28 mouse cellular contexts compared by ENCODE assay signal in genomic region chr8:119590348-119590747, GRCm38 (mm10). TPM values are rescaled to one million over a fixed set of nuclear protein-coding genes. Genes with fewer than 3 reads are reported as not detected.
DNase-seq lines count a peak whose midpoint lies in the region; ATAC-seq and TF ChIP-seq lines count a peak whose summit lies in the region.
"Had no signal": no experiment of that assay in that cellular context is flagged by ENCODE, and none has a peak within 500 bp of the region (broad histone marks: within the 10 kb centered on the region; RNA-seq: fewer than 3 reads in every experiment).

No protein-coding gene starts in this region.

- ATAC-seq in kidney, embryonic 15.5 days (replicated peaks; ENCODE audit: low FRiP score), result no peak
- peak; percentile 82 for ATAC-seq in intestine, embryonic 15.5 days
- no peak for ATAC-seq in erythroblast, adult 5-6 weeks (replicated peaks; ENCODE audit: low FRiP score, poor library complexity, severe bottlenecking)
- ATAC-seq: CD4-positive, CD25-positive, alpha-beta regulatory T cell, adult 4 months; forebrain, embryonic 15.5 days had no signal

- H3K4me2 ChIP-seq in kidney, embryonic 15.5 days, result no peak overlapping the region
- H3K4me2 ChIP-seq in intestine, embryonic 15.5 days (replicated peaks), result 0 out of 2 replicates have a peak overlapping the region, but pooled peaks have one; percentile 6
- H3K4me2 ChIP-seq: embryonic facial prominence, embryonic 15.5 days; forebrain, embryonic 15.5 days; heart, embryonic 13.5 days; hindbrain, embryonic 12.5 days had no signal

- WGBS in kidney, adult 2 months, result 62% methylated on average over 14 of the region's 14 CpGs
- WGBS in kidney, embryonic 15.5 days, result 81% methylated on average over 14 of the region's 14 CpGs
- 66% methylated on average over 14 of the region's 14 CpGs for WGBS in intestine, embryonic 15.5 days
- 28% methylated on average over 14 of the region's 14 CpGs for WGBS in small intestine, adult 2 months
- 85% methylated on average over 14 of the region's 14 CpGs for WGBS in hindbrain, embryonic 10.5 days

- H3K4me1 ChIP-seq in kidney, adult 2 months (ENCODE audit: control insufficient read depth, insufficient read depth, low read length), result no peaks in the 10 kb centered on the region
- H3K4me1 ChIP-seq in kidney, embryonic 15.5 days, result peaks cover 10% of the 10 kb centered on the region
- H3K4me1 ChIP-seq in intestine, embryonic 15.5 days (replicated peaks), result peaks cover 20% of the 10 kb centered on the region; the same call in 1 of the 2 replicates
- H3K4me1 ChIP-seq in small intestine, adult 2 months (ENCODE audit: control insufficient read depth, insufficient read depth, insufficient read length, low read length), result peaks cover 41% of the 10 kb centered on the region
- H3K4me1 ChIP-seq in hindbrain, embryonic 10.5 days (replicated peaks), result peaks cover 35% of the 10 kb centered on the region
- H3K4me1 ChIP-seq: forebrain, embryonic 15.5 days had no signal

- H3K4me3 ChIP-seq in kidney, adult 2 months (ENCODE audit: insufficient read depth, low read depth, low read length), result no peak overlapping the region
- no peak overlapping the region for H3K4me3 ChIP-seq in kidney, embryonic 15.5 days (replicated peaks)
- H3K4me3 ChIP-seq in intestine, embryonic 15.5 days (replicated peaks), result no peak overlapping the region
- peak overlapping the region; percentile 10; the same call in 1 of the 2 replicates for H3K4me3 ChIP-seq in small intestine, adult 2 months (ENCODE audit: low read depth, low read length)
- no peak overlapping the region for H3K4me3 ChIP-seq in hindbrain, embryonic 10.5 days
- H3K4me3 ChIP-seq: embryonic facial prominence, embryonic 15.5 days; forebrain, embryonic 15.5 days; heart, embryonic 13.5 days; hindbrain, embryonic 12.5 days had no signal

- no peaks in the 10 kb centered on the region for H3K36me3 ChIP-seq in kidney, adult 2 months (ENCODE audit: control insufficient read depth, insufficient read depth, low read length)
- no peaks in the 10 kb centered on the region for H3K36me3 ChIP-seq in kidney, embryonic 15.5 days
- no peaks in the 10 kb centered on the region for H3K36me3 ChIP-seq in intestine, embryonic 15.5 days
- no peaks in the 10 kb centered on the region for H3K36me3 ChIP-seq in small intestine, adult 2 months (ENCODE audit: control insufficient read depth, insufficient read depth, low read length)
- H3K36me3 ChIP-seq in hindbrain, embryonic 10.5 days, result no peaks in the 10 kb centered on the region
- H3K36me3 ChIP-seq: embryonic facial prominence, embryonic 15.5 days; forebrain, embryonic 15.5 days; heart, embryonic 13.5 days; hindbrain, embryonic 12.5 days had no signal

- TF ChIP-seq CTCF in kidney, adult 2 months (conservative IDR thresholded peaks at IDR 0.05; ENCODE audit: insufficient read depth, insufficient read length, low read depth, low read length), result no peak
- TF ChIP-seq CTCF in small intestine, adult 2 months (IDR thresholded peaks at IDR 0.05; ENCODE audit: extremely low read depth, insufficient read length, insufficient replicate concordance, low read depth, low read length), result no peak

- H3K27ac ChIP-seq in kidney, adult 2 months (ENCODE audit: insufficient read depth, low read depth, low read length), result no peak overlapping the region
- no peak overlapping the region for H3K27ac ChIP-seq in kidney, embryonic 15.5 days
- H3K27ac ChIP-seq in intestine, embryonic 15.5 days, result peak overlapping the region; percentile 56; the same call in 1 of the 2 replicates
- H3K27ac ChIP-seq in small intestine, adult 2 months (ENCODE audit: insufficient read depth, low read depth, low read length), result peak overlapping the region; percentile 91
- H3K27ac ChIP-seq in hindbrain, embryonic 10.5 days, result no peak overlapping the region
- H3K27ac ChIP-seq: embryonic facial prominence, embryonic 15.5 days; forebrain, embryonic 15.5 days; hindbrain, embryonic 12.5 days had no signal

- no peaks in the 10 kb centered on the region for H3K27me3 ChIP-seq in kidney, adult 2 months (replicated peaks; ENCODE audit: control insufficient read depth, insufficient read depth, low read length)
- H3K27me3 ChIP-seq in kidney, embryonic 15.5 days, result no peaks in the 10 kb centered on the region
- no peaks in the 10 kb centered on the region for H3K27me3 ChIP-seq in intestine, embryonic 15.5 days (replicated peaks)
- H3K27me3 ChIP-seq in small intestine, adult 2 months (ENCODE audit: control insufficient read depth, insufficient read depth, low read length), result no peaks in the 10 kb centered on the region
- peaks cover 7% of the 10 kb centered on the region; the same call in 1 of the 2 replicates for H3K27me3 ChIP-seq in hindbrain, embryonic 10.5 days (ENCODE audit: insufficient read depth, poor library complexity, severe bottlenecking)
- H3K27me3 ChIP-seq: embryonic facial prominence, embryonic 15.5 days; forebrain, embryonic 15.5 days had no signal

- H3K9ac ChIP-seq in kidney, embryonic 15.5 days, result no peak overlapping the region
- no peak overlapping the region for H3K9ac ChIP-seq in intestine, embryonic 15.5 days
- H3K9ac ChIP-seq: embryonic facial prominence, embryonic 15.5 days; forebrain, embryonic 15.5 days; heart, embryonic 13.5 days; hindbrain, embryonic 12.5 days had no signal

- DNase-seq in kidney, adult 2 months, result peak; percentile 30
- no peak for DNase-seq in hindbrain, embryonic 10.5 days (ENCODE audit: low spot score)
- DNase-seq in left cerebral cortex, adult 8-10 months (ENCODE audit: low spot score in 2 of 2), result no peak
- DNase-seq: adrenal gland, postnatal 10 days; B cell, adult 2 months; cerebellum, adult 11 months; cerebellum, adult 8-10 months; cerebellum, postnatal 14 days; embryo, embryonic 11 days; gastrocnemius, postnatal 36 days; heart, adult 11 months; heart, postnatal 36 days had no signal

- H3K9me3 ChIP-seq in kidney, embryonic 15.5 days (replicated peaks), result no peaks in the 10 kb centered on the region
- H3K9me3 ChIP-seq in intestine, embryonic 15.5 days, result no peaks in the 10 kb centered on the region
- H3K9me3 ChIP-seq in hindbrain, embryonic 10.5 days, result no peaks in the 10 kb centered on the region
- H3K9me3 ChIP-seq: embryonic facial prominence, embryonic 15.5 days; forebrain, embryonic 15.5 days; heart, embryonic 13.5 days; hindbrain, embryonic 12.5 days had no signal

- TF ChIP-seq POLR2A in kidney, adult 2 months (IDR thresholded peaks at IDR 0.05; ENCODE audit: low read depth, low read length), result no peak
- TF ChIP-seq POLR2A in small intestine, adult 2 months (IDR thresholded peaks at IDR 0.05; ENCODE audit: low read depth, low read length), result no peak

RNA-seq across cellular contexts. Expression of gene Taf1c, which starts 14.7 kb away (rescaled TPM):
- polyA plus RNA-seq in kidney, adult 2 months (2012; rRNA removed), result 10.2 and 12.8 TPM in 2 replicates
- polyA plus RNA-seq in kidney, embryonic 15.5 days (2015; fragmentation: Nextera tagmentation; extraction: Ambion mirVana), result 10.8 and 12.9 TPM in 2 replicates
- 10.0 and 11.7 TPM in 2 replicates for polyA plus RNA-seq in intestine, embryonic 15.5 days (2015; fragmentation: Nextera tagmentation; extraction: Ambion mirVana)
- polyA plus RNA-seq in small intestine, adult 2 months (2012; rRNA removed), result 15.9 and 23.6 TPM in 2 replicates
- polyA plus RNA-seq in hindbrain, embryonic 10.5 days (2016; fragmentation: Nextera tagmentation; extraction: Ambion mirVana), result 16.8 and 17.4 TPM in 2 replicates
- total RNA-seq in erythroblast, adult 5-6 weeks (2015; ENCODE audit: low replicate concordance), result 2.5 and 8.3 TPM in 2 replicates
- total RNA-seq in erythroblast, adult 5-6 weeks (2017; ENCODE audit: low replicate concordance), result 2.5 and 3.7 TPM in 2 replicates
- 10 to 100 TPM in 1 of 4 experiments, 1 to 10 TPM in 3; 8.6 to 10.2 (median 9.7) TPM for total RNA-seq in left cerebral cortex, adult 8-10 months (2022)

RNA-seq across cellular contexts. Expression of gene Dnaaf1, which starts 15.3 kb away (rescaled TPM):
- 0.42 and 0.57 TPM in 2 replicates for polyA plus RNA-seq in kidney, adult 2 months (2012; rRNA removed)
- 0.23 and 0.28 TPM in 2 replicates for polyA plus RNA-seq in kidney, embryonic 15.5 days (2015; fragmentation: Nextera tagmentation; extraction: Ambion mirVana)
- polyA plus RNA-seq in intestine, embryonic 15.5 days (2015; fragmentation: Nextera tagmentation; extraction: Ambion mirVana), result 1.4 and 2.1 TPM in 2 replicates
- polyA plus RNA-seq in small intestine, adult 2 months (2012; rRNA removed), result 3.7 and 9.4 TPM in 2 replicates
- polyA plus RNA-seq in hindbrain, embryonic 10.5 days (2016; fragmentation: Nextera tagmentation; extraction: Ambion mirVana), result 0.39 and 1.3 TPM in 2 replicates
- total RNA-seq in erythroblast, adult 5-6 weeks (2015; ENCODE audit: low replicate concordance), result not detected in 2 replicates
- not detected in 2 replicates for total RNA-seq in erythroblast, adult 5-6 weeks (2017; ENCODE audit: low replicate concordance)
- under 1 TPM in 3 of 4 experiments, not detected in 1; 0.33 to 0.59 (median 0.44) TPM for total RNA-seq in left cerebral cortex, adult 8-10 months (2022)
- total RNA-seq: adrenal gland, postnatal 10 days; common myeloid progenitor, adult 5-6 weeks; gastrocnemius, adult 8-10 months; gastrocnemius, postnatal 36 days; heart, postnatal 36 days had no signal
- polyA plus RNA-seq: CD4-positive, CD25-positive, alpha-beta regulatory T cell, adult 4 months; embryonic facial prominence, embryonic 11.5 days; forebrain, embryonic 11.5 days had no signal

RNA-seq across cellular contexts. Expression of gene Hsdl1, which starts 15.4 kb away (rescaled TPM):
- polyA plus RNA-seq in kidney, adult 2 months (2012; rRNA removed), result 20.0 and 23.1 TPM in 2 replicates
- 31.3 and 32.5 TPM in 2 replicates for polyA plus RNA-seq in kidney, embryonic 15.5 days (2015; fragmentation: Nextera tagmentation; extraction: Ambion mirVana)
- polyA plus RNA-seq in intestine, embryonic 15.5 days (2015; fragmentation: Nextera tagmentation; extraction: Ambion mirVana), result 28.8 and 32.6 TPM in 2 replicates
- polyA plus RNA-seq in small intestine, adult 2 months (2012; rRNA removed), result 13.4 and 20.9 TPM in 2 replicates
- polyA plus RNA-seq in hindbrain, embryonic 10.5 days (2016; fragmentation: Nextera tagmentation; extraction: Ambion mirVana), result 65.1 and 78.0 TPM in 2 replicates
- total RNA-seq in erythroblast, adult 5-6 weeks (2015; ENCODE audit: low replicate concordance), result 2.3 and 7.9 TPM in 2 replicates
- 9.9 and 12.0 TPM in 2 replicates for total RNA-seq in erythroblast, adult 5-6 weeks (2017; ENCODE audit: low replicate concordance)
- total RNA-seq in left cerebral cortex, adult 8-10 months (2022), result 10 to 100 TPM; 51.4 to 63.6 (median 55.2) TPM

RNA-seq across cellular contexts. Expression of gene Adad2, which starts 22.2 kb away (rescaled TPM):
- polyA plus RNA-seq in kidney, adult 2 months (2012; rRNA removed), result not detected in 2 replicates
- not detected in 2 replicates for polyA plus RNA-seq in kidney, embryonic 15.5 days (2015; fragmentation: Nextera tagmentation; extraction: Ambion mirVana)
- not detected in 2 replicates for polyA plus RNA-seq in intestine, embryonic 15.5 days (2015; fragmentation: Nextera tagmentation; extraction: Ambion mirVana)
- polyA plus RNA-seq in small intestine, adult 2 months (2012; rRNA removed), result 0.27 and 0.96 TPM in 2 replicates
- polyA plus RNA-seq in hindbrain, embryonic 10.5 days (2016; fragmentation: Nextera tagmentation; extraction: Ambion mirVana), result 0.16 and 0.41 TPM in 2 replicates
- not detected in 2 replicates for total RNA-seq in erythroblast, adult 5-6 weeks (2015; ENCODE audit: low replicate concordance)
- not detected in 2 replicates for total RNA-seq in erythroblast, adult 5-6 weeks (2017; ENCODE audit: low replicate concordance)
- total RNA-seq in left cerebral cortex, adult 8-10 months (2022), result 1 to 10 TPM in 3 of 4 experiments, under 1 TPM in 1; 0.50 to 1.2 (median 1.2) TPM
- total RNA-seq: adrenal gland, postnatal 10 days; adrenal gland, postnatal 4 days; common myeloid progenitor, adult 5-6 weeks; gastrocnemius, adult 8-10 months; heart, postnatal 36 days; MEL had no signal
- polyA plus RNA-seq: CD4-positive, CD25-positive, alpha-beta regulatory T cell, adult 4 months; forebrain, embryonic 11.5 days; forebrain, embryonic 15.5 days; heart, embryonic 13.5 days; heart, postnatal 0 days had no signal

RNA-seq across cellular contexts. Expression of gene Mbtps1, which starts 31.8 kb away (rescaled TPM):
- 58.0 and 67.3 TPM in 2 replicates for polyA plus RNA-seq in kidney, adult 2 months (2012; rRNA removed)
- polyA plus RNA-seq in kidney, embryonic 15.5 days (2015; fragmentation: Nextera tagmentation; extraction: Ambion mirVana), result 115 and 123 TPM in 2 replicates
- 83.6 and 88.8 TPM in 2 replicates for polyA plus RNA-seq in intestine, embryonic 15.5 days (2015; fragmentation: Nextera tagmentation; extraction: Ambion mirVana)
- 24.4 and 43.1 TPM in 2 replicates for polyA plus RNA-seq in small intestine, adult 2 months (2012; rRNA removed)
- 104 and 107 TPM in 2 replicates for polyA plus RNA-seq in hindbrain, embryonic 10.5 days (2016; fragmentation: Nextera tagmentation; extraction: Ambion mirVana)
- total RNA-seq in erythroblast, adult 5-6 weeks (2015; ENCODE audit: low replicate concordance), result 36.1 and 41.0 TPM in 2 replicates
- 43.0 and 68.2 TPM in 2 replicates for total RNA-seq in erythroblast, adult 5-6 weeks (2017; ENCODE audit: low replicate concordance)
- 10 to 100 TPM; 73.0 to 83.3 (median 78.8) TPM for total RNA-seq in left cerebral cortex, adult 8-10 months (2022)

Comparison
In these comparisons a context has a peak if more than half of its experiments do, and no peak if none do; other contexts are left out.
1. H3K27ac ChIP-seq: peak in intestine, embryonic 15.5 days (single experiment) and small intestine, adult 2 months (single experiment); none in kidney, adult 2 months (single experiment), kidney, embryonic 15.5 days (single experiment) and hindbrain, embryonic 10.5 days (single experiment).